Mouse (Mus musculus): Measurements from ENCODE around the gene Zfp710. TPM values are rescaled to one million over a fixed set of nuclear protein-coding genes. Genes with fewer than 3 reads are reported as not detected.
A peak's percentile ranks its signal among the peaks of the same experiment; 100 is the strongest.
"Not testable (repeated sequence)": the region's sequence is repeated elsewhere in the genome, so short reads cannot be mapped to it uniquely, and the experiment has no call there.

The Zfp710 gene
- polyA plus RNA-seq, 1 experiment from 2014 or later, result 9.4 TPM

DNA sequence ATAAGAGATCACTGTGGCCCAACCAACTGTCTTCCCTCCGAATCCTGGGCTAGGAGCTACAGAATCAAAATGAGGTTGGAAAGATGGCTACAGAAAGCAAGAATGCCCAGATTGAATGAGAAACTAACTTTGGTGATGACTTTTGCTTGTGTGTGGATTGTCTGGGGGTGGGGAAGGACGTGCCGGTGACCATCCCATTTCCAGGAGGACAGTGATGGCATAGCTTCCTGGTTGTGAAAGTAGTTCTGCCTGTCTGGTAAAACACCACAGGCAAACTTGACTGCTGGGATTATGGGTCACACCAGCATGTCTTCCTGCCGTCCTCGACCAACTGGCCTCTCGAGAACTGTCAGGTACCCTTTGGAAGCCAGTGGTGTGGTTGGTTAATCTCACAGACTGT lies 10.5 kb downstream of the Zfp710 start:
- Histone ChIP-seq H3K36me3 (ENCODE audit: control insufficient read depth, insufficient read depth) (no peaks in the 10 kb centered on the region), H3K27ac (ENCODE audit: low read depth, low read length) (peak overlapping the region; percentile 89), H3K4me2 (replicated peaks; ENCODE audit: low read depth) (no peak overlapping the region), H3K9ac (ENCODE audit: low read depth, low read length) (no peak overlapping the region), H3K4me1 (replicated peaks; ENCODE audit: control insufficient read depth, insufficient read depth, low read length) (peaks cover 5% of the 10 kb centered on the region), H3K27me3 (replicated peaks; ENCODE audit: control insufficient read depth, insufficient read depth, low read length) (no peaks in the 10 kb centered on the region), H3K9me3 (ENCODE audit: control insufficient read depth) (no peaks in the 10 kb centered on the region), H3K4me3 (ENCODE audit: low read depth, low read length) (no peak overlapping the region)
- no peak for TF ChIP-seq CTCF (IDR thresholded peaks at IDR 0.05; ENCODE audit: low read depth)
- ATAC-seq, result no peak
- 58% methylated on average over 6 of the region's 6 CpGs for WGBS

DNA sequence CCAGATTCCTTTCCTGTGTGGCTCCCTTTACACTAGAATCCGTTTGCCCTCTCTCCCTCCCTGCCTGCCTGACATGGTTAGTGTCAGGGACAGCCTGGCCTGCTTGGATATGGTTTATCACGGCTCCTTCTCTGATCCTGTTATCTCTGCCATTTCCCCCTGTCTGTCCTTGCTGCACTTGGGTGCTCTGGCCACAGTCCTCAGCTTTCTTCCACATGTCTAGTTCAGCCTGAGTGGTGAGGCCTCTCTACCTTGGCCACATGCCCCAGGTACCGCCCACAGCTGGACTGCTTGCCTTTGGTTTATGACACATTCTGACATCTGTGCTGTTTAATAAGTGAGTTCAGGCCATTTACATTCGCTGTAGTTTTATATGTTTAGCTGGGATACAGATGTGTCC lies 11.1 kb downstream of the Zfp710 start:
- 11% methylated on average over 4 of the region's 4 CpGs for WGBS
- Histone ChIP-seq H3K27ac (ENCODE audit: low read depth, low read length) (peak overlapping the region; percentile 89), H3K9me3 (ENCODE audit: control insufficient read depth) (no peaks in the 10 kb centered on the region), H3K4me1 (replicated peaks; ENCODE audit: control insufficient read depth, insufficient read depth, low read length) (peaks cover 5% of the 10 kb centered on the region), H3K36me3 (ENCODE audit: control insufficient read depth, insufficient read depth) (no peaks in the 10 kb centered on the region), H3K4me3 (ENCODE audit: low read depth, low read length) (no peak overlapping the region), H3K9ac (ENCODE audit: low read depth, low read length) (no peak overlapping the region), H3K4me2 (replicated peaks; ENCODE audit: low read depth) (0 out of 2 replicates have a peak overlapping the region, but pooled peaks have one; percentile 3), H3K27me3 (replicated peaks; ENCODE audit: control insufficient read depth, insufficient read depth, low read length) (no peaks in the 10 kb centered on the region)
- ATAC-seq, result peak; percentile 61
- TF ChIP-seq CTCF (IDR thresholded peaks at IDR 0.05; ENCODE audit: low read depth), result no peak

DNA sequence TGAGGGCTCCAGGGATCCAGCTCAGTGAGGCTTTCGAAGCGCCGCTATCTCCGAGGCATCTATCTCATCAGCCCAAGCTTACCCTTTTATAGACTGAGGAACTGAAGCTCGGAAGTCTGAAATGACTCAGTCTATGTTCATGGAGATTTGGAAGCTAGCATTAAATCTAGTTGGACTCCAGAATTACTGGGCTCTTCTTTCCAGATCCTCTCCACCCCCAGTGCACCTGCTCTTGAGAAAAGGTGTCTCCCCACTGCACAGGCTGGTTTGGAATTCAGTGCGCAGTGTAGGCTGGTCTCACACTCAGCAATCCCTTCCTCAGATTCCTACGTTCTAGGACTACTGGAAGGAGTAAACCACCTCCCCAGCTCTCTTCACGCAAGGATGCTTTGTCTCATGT lies 15.1 kb downstream of the Zfp710 start:
- 91% methylated on average over 8 of the region's 8 CpGs for WGBS
- Histone ChIP-seq H3K9me3 (ENCODE audit: control insufficient read depth) (no peaks in the 10 kb centered on the region), H3K27ac (ENCODE audit: low read depth, low read length) (no peak overlapping the region), H3K9ac (ENCODE audit: low read depth, low read length) (no peak overlapping the region), H3K4me2 (replicated peaks; ENCODE audit: low read depth) (no peak overlapping the region), H3K36me3 (ENCODE audit: control insufficient read depth, insufficient read depth) (peaks cover 8% of the 10 kb centered on the region; the same call in 1 of the 2 replicates), H3K4me3 (ENCODE audit: low read depth, low read length) (no peak overlapping the region), H3K4me1 (replicated peaks; ENCODE audit: control insufficient read depth, insufficient read depth, low read length) (peaks cover 4% of the 10 kb centered on the region; the same call in 1 of the 2 replicates), H3K27me3 (replicated peaks; ENCODE audit: control insufficient read depth, insufficient read depth, low read length) (no peaks in the 10 kb centered on the region)
- ATAC-seq, result no peak
- no peak for TF ChIP-seq CTCF (IDR thresholded peaks at IDR 0.05; ENCODE audit: low read depth)

DNA sequence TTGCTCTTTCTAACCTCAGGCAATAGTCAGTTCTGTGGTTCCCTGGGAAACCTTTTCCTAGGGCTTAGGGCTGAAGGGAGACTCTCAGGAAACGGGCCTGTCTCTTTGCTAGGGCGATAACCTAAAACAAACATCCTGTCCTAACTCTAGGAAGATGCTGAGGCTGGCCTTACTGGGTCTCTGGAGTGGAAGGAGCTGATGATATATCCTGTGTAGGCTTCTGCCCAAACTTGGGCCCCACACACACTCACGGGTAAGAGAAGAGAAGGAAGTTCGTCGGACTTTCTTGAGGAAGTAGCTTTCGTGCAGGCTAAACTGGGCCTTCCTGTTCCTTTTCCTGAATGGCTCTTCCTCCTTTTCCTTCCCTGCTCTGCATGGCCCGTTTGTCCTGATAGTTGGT lies 19.6 kb downstream of the Zfp710 start:
- H3K4me3 ChIP-seq (ENCODE audit: low read depth, low read length), result no peak overlapping the region
- WGBS, result 34% methylated on average over 7 of the region's 7 CpGs
- no peaks in the 10 kb centered on the region for H3K9me3 ChIP-seq (ENCODE audit: control insufficient read depth)
- no peaks in the 10 kb centered on the region for H3K27me3 ChIP-seq (replicated peaks; ENCODE audit: control insufficient read depth, insufficient read depth, low read length)
- no peak for ATAC-seq
- peaks cover 14% of the 10 kb centered on the region; the same call in 1 of the 2 replicates for H3K4me1 ChIP-seq (replicated peaks; ENCODE audit: control insufficient read depth, insufficient read depth, low read length)
- no peak overlapping the region for H3K9ac ChIP-seq (ENCODE audit: low read depth, low read length)
- peak overlapping the region; percentile 28; the same call in 1 of the 2 replicates for H3K27ac ChIP-seq (ENCODE audit: low read depth, low read length)
- no peak for TF ChIP-seq CTCF (IDR thresholded peaks at IDR 0.05; ENCODE audit: low read depth)
- peaks cover 8% of the 10 kb centered on the region; the same call in 1 of the 2 replicates for H3K36me3 ChIP-seq (ENCODE audit: control insufficient read depth, insufficient read depth)
- no peak overlapping the region for H3K4me2 ChIP-seq (replicated peaks; ENCODE audit: low read depth)

DNA sequence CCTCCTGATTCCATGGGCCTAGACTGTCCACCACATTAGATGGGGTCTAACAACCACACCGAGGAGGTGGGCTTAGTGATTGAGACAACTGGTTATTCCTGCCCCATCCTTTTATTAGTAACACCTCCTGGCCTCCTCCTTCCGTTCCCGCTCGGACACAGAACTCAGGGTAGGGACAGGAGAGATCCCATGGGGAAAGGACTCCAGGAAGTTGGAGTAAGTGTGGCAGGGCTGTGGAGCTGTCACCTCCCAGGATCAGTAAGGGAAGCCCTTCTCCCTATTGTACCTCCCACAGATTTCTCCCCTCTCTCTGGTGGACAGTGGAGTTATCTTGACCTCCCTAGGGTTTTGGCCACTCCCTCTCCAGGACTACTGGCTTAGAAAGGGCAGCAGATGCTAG lies 22.4 kb downstream of the Zfp710 start:
- H3K27me3 ChIP-seq (replicated peaks; ENCODE audit: control insufficient read depth, insufficient read depth, low read length), result no peaks in the 10 kb centered on the region
- WGBS, result 84% methylated on average over 4 of the region's 4 CpGs
- no peak overlapping the region for H3K9ac ChIP-seq (ENCODE audit: low read depth, low read length)
- H3K9me3 ChIP-seq (ENCODE audit: control insufficient read depth), result no peaks in the 10 kb centered on the region
- H3K4me3 ChIP-seq (ENCODE audit: low read depth, low read length), result no peak overlapping the region
- H3K4me2 ChIP-seq (replicated peaks; ENCODE audit: low read depth), result no peak overlapping the region
- TF ChIP-seq CTCF (IDR thresholded peaks at IDR 0.05; ENCODE audit: low read depth), result no peak
- H3K4me1 ChIP-seq (replicated peaks; ENCODE audit: control insufficient read depth, insufficient read depth, low read length), result peaks cover 15% of the 10 kb centered on the region
- no peak overlapping the region for H3K27ac ChIP-seq (ENCODE audit: low read depth, low read length)
- ATAC-seq, result no peak
- peaks cover 7% of the 10 kb centered on the region; the same call in 1 of the 2 replicates for H3K36me3 ChIP-seq (ENCODE audit: control insufficient read depth, insufficient read depth)

DNA sequence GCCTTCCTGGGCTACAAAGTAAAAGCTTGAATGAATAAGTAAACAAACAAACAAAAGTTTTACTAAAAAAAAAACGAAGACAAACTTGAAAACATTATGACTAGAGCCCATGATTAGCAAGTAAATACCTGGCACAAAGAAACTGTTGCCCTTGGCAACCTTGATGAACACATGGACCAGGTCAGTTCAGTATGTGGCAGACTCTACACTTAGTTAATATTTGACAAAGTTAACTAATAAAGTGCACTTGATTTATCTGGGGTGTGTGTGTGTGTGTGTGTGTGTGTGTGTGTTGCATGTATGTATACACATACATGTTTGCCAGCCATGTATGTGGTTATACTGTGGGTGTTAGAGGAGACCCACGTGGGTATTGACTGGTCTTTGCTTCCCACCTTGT lies 25.1 kb downstream of the Zfp710 start:
- H3K4me1 ChIP-seq (replicated peaks; ENCODE audit: control insufficient read depth, insufficient read depth, low read length), result peaks cover 21% of the 10 kb centered on the region
- H3K27me3 ChIP-seq (replicated peaks; ENCODE audit: control insufficient read depth, insufficient read depth, low read length), result no peaks in the 10 kb centered on the region
- no peak overlapping the region for H3K4me3 ChIP-seq (ENCODE audit: low read depth, low read length)
- no peak overlapping the region for H3K27ac ChIP-seq (ENCODE audit: low read depth, low read length)
- 32% methylated on average over 2 of the region's 2 CpGs for WGBS
- peak overlapping the region; percentile 27; the same call in 1 of the 2 replicates for H3K4me2 ChIP-seq (replicated peaks; ENCODE audit: low read depth)
- no peak overlapping the region for H3K9ac ChIP-seq (ENCODE audit: low read depth, low read length)
- no peaks in the 10 kb centered on the region for H3K9me3 ChIP-seq (ENCODE audit: control insufficient read depth)
- H3K36me3 ChIP-seq (ENCODE audit: control insufficient read depth, insufficient read depth), result no peaks in the 10 kb centered on the region
- no peak for TF ChIP-seq CTCF (IDR thresholded peaks at IDR 0.05; ENCODE audit: low read depth)
- ATAC-seq, result peak; percentile 54; the same call in 1 of the 2 replicates

DNA sequence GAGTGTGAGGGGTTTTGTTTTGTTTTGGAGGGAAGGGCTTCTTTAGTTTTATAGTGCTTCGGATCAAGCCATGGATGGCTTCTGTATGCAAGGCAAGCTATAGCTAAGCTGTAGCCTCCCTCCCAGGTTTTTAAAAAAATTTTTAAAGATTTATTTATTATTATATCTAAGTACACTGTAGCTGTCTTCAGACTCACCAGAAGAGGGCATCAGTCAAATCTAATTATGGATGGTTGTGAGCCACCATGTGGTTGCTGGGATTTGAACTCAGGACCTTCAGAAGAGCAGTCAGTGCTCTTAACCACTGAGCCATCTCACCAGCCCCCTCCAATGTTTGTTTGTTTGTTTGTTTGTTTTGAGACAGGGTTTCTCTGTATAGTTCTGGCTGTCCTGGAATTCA lies 25.8 kb downstream of the Zfp710 start:
- not testable (repeated sequence) for H3K27ac ChIP-seq (ENCODE audit: low read depth, low read length); ATAC-seq
- WGBS, result 81% methylated on average over 1 of the region's 1 CpGs

More for the DNA sequence above, 25.8 kb downstream of the Zfp710 start:
- not testable (repeated sequence) for H3K4me3 ChIP-seq (ENCODE audit: low read depth, low read length); H3K9ac ChIP-seq (ENCODE audit: low read depth, low read length); H3K27me3 ChIP-seq (replicated peaks; ENCODE audit: control insufficient read depth, insufficient read depth, low read length); H3K9me3 ChIP-seq (ENCODE audit: control insufficient read depth); H3K36me3 ChIP-seq (ENCODE audit: control insufficient read depth, insufficient read depth)
- Histone ChIP-seq H3K4me1 (replicated peaks; ENCODE audit: control insufficient read depth, insufficient read depth, low read length) (peaks cover 21% of the 10 kb centered on the region), H3K4me2 (replicated peaks; ENCODE audit: low read depth) (0 out of 2 replicates have a peak overlapping the region, but pooled peaks have one; percentile 27)
- TF ChIP-seq CTCF (IDR thresholded peaks at IDR 0.05; ENCODE audit: low read depth), result peak; percentile 25; the same call in 1 of the 2 replicates
